Mouse (Mus musculus) c-Kit-positive CD71-negative TER-119-negative erythroid progenitor cells, embryonic 14.5 days (primary cell): ENCODE data around the gene Dnajc11.
A peak's percentile ranks its signal among the peaks of the same experiment; 100 is the strongest.

Experiments
- DNase-seq: peaks from one replicate; pipeline ENCODE4 v3.0.0-alpha.2; 2013; ENCODE audit warnings: low read depth

The Dnajc11 gene

DNA sequence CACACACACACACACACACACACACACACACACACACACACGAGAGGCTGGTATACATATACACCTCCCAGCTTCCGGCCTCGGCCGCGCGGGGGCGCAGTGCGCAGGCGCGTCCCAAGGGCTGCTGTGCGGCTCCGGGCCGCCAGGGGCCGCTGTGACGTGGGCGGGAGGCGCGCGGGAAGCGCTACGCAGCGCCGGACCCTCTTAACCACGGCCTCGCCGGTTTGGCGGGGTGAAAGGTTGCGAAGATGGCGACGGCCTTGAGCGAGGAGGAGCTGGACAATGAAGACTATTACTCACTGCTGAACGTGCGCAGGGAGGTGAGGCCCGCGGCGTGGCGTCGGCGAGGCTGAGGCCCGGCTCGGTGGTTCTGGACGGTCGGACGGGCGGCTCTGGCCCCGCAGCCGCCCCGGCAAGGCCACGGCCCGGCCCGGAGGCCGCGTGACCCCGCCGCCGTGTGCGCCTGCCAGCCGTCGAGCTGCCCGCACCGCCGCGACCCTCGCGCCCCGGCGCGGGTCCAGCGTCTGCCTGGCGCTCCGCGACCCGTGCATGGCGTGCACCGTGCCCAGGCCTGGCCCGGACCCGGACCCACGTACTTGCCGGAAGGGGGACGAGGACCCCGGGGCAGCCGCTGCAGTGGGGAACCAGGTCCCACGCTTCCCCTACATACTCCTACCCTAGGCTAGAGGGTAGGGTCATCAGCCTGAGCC lies at the start of gene Dnajc11:
Gene Dnajc11, plus strand, starts transcription at position 187 of the 710 bp plus-strand sequence.
- peak; percentile 69 for DNase-seq

DNA sequence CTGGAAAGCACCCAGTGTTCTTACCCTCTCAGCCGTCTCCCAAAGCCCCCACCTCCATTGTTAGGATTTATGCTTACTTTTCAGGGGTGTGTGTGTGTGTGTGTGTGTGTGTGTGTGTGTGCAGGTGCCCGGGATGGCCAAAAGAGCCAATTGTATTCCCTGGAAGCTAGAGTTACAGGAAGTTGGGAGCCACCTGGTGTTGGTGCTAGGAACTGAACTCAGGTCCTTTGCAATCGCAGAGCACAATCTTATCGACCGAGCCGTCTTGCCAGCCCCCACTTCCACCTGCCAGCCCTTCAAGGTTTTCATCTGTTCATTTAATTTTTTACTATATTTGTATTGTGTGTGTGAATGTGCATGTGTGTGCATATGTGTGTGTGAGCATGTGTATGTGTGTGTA lies 40.2 kb upstream of the Dnajc11 start:
- no peak for DNase-seq

- DNase-seq: no peak
These were observed 38.6 kb upstream of the Dnajc11 start for GRCm38 (mm10) chr4:151894926-151895325.

- DNase-seq: no peak
These were observed 37.9 kb upstream of the Dnajc11 start for GRCm38 (mm10) chr4:151895624-151896023.

GRCm38 (mm10) chr4:151897069-151897617 lies 36.3 kb upstream of the Dnajc11 start:
- no peak for DNase-seq

GRCm38 (mm10) chr4:151898600-151899245 lies 34.8 kb upstream of the Dnajc11 start:
- DNase-seq: no peak

DNA sequence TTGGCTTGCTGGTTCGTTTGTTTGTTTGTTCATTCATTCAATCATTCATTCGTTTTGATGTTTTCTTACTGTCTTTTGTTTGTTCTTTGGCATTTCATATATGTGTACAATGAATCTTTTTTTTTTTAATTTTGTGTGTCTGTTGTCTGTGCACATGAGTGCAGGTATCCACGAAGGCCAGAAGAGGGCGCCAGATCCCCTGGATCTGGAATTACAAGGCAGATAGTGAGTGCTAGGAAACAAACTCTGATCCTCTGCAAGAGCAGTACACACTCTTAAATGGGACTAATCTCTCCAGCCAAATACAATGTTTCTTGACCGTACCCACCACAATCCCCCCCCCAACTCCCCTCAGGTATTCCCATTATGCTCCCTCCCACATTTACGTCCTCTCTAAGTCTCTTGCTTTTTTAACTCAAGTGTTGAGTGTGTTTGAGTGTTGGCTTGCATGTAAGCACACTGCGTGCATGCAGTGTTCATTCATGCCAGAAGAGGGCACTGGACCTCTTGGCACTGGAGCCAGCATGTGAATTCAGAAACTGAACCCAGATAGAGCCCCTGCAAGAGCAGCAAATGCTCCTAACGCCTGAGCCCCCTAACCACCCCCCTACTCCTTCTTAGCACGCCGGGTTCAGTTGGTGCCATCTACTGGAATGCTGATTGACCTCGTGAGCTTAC lies 33.6 kb upstream of the Dnajc11 start:
- DNase-seq: no peak

DNA sequence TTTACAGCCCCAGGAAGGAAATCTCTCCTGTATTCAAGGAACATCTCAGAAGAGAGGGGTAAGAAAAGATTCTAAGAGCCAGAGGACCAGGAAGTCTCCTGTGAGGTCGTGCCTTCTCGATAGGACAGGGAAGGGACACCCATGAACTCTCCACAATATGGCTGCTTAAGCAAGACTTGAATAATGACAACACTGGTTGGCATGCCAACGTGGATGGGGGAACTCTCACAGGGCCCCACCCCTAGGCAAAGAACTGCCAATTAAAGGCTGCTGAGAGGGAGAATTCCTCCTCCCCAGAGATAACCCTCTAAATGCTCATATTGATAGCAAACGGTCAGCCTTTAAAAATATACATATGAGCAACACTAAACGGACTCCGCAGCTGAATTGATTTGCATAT lies 32.8 kb upstream of the Dnajc11 start:
- DNase-seq: no peak

DNA sequence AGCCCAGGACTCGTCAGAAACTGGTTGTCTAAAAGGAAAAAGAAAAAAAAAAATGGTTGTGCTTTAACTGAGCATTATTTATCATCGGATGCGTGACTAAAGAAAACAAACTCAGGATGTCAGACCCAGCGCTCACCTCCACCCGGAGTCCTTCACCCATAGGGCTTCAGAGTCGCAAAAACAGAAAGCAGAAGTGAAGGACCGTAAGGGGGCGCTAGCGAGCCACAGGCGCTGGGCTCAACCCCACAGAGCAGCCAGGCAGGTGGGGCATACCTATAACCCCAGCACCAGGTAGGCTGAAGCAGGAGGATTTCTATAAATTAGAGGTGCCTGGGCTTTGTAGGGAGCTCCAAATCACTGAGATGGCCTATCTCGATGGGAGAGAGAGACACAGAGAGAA lies 32.1 kb upstream of the Dnajc11 start:
- no peak for DNase-seq

GRCm38 (mm10) chr4:151902046-151902688 lies 31.3 kb upstream of the Dnajc11 start:
- DNase-seq: no peak

- no peak for DNase-seq
These were observed 30.7 kb upstream of the Dnajc11 start for GRCm38 (mm10) chr4:151902689-151903241.

DNA sequence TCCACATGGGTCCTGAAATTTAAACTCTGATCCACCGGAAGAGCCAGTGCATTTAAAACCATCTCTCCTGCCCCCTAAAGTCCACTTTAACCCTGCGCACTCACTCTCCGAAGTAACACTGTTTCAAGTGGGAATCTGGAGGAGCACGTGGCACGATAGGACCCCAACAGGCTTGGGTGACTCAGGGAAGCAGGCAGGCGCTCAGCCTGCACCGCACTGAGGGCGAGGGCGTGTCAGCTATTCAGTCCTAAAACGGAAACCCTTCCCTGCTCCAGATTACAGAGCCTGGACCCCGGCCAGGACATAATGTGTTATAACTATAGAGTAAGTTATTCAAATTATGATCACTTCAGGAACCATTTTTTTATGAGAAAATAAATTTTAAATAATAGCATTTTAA lies 29.4 kb upstream of the Dnajc11 start:
- DNase-seq: no peak

GRCm38 (mm10) chr4:151905621-151906020 lies 27.9 kb upstream of the Dnajc11 start:
- DNase-seq: no peak

DNA sequence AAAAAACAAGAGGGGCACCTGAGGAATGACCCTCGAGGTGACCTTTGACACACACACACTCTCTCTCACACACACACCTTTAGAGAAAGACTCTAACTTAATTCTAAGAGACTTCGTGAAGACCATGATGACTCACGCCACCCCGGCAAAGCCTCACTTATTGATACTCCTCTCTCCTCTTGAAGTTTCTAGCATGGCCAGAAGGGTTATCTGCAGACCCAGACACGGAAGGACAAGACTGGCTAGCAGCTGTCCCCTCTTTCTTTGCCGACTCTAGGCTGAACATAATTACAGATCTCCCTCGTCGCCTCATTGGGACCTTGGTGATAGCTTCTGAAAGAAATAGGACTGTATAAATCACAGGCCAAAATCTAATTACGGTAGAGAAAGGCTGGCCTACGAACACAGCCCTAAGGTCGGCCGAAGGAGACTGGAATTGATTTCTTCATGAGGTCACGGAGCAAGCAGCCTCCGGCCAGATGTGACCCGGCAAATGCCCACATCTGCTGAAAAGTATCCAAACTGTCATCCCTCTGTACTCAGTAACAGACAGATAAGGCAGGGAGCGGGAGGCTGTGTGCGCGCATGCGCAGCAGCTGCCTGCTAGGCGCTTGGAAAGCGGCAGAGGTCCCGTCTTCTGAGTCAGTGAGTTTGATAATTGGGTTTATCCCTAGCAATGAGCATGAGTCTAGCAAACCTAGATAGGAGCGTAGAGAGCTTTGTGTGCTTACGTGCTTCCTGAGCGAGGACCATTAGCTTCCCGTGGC lies 25.7 kb upstream of the Dnajc11 start:
- DNase-seq: no peak

DNA sequence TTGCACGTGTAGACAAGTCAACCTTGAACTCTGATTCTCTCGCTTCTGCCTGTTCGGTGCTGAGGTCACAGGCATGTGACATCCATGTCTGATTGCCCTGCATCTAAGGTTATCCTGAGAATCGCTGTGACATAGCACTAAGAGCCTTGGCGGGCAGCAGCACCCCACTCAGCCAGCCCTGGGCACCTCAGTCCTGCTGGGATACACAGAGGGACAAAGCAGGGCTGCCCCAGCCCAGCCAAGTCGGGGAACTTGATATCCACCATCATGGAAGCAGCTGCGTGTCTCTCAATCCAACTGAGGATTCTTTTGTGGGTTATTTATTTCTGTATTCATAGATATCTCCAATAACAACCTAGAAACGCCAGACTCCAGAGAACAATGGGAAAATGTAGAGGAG lies 24.7 kb upstream of the Dnajc11 start:
- DNase-seq: no peak

- no peak for DNase-seq
These were observed 17.2 kb upstream of the Dnajc11 start for GRCm38 (mm10) chr4:151916271-151916670.

DNA sequence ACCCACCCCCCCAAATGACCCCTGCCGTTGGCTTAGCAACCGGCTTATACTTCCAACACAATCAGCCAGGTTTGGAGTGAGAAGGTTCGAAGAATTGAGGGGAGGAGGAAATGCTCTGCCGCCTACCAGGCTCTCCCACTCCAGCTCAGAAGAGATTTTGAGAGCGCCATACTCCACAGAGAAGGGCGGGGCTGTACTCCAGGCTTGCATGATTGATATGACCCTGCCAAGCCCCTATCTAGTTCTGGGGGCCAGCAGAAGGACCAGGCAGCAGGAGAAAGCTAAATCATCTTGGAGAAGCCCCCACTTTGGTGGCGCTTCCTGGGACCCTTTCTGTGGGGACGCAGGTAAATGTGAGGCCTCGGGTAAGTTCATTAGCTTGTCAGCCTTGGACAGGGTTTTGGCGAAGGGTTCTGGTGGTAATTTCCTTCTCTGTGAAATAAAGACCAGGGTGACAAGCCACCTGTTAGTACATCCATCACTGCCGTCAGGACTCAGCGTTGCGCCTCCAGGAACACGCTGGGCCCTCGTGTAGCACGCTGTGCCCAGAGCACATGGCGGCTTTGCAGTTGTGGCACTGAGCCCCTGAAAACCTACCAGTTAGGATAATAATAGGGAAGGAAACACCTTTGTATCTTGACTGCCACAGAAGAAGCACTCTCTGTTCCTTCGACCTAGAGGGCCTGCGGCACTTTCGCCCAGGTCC lies 14.2 kb upstream of the Dnajc11 start:
- no peak for DNase-seq

GRCm38 (mm10) chr4:151919900-151920643 lies 13.4 kb upstream of the Dnajc11 start:
- peak; percentile 31 for DNase-seq

GRCm38 (mm10) chr4:151922124-151922523 lies 11.4 kb upstream of the Dnajc11 start:
- DNase-seq: no peak
